Mouse (Mus musculus) kidney, postnatal 36 days (tissue): Measurements from ENCODE around the gene Olfr51.
"Not testable (repeated sequence)": the region's sequence is repeated elsewhere in the genome, so short reads cannot be mapped to it uniquely, and the experiment has no call there.

Source experiments
- DNase-seq, 2 experiments: peaks; one replicate each; pipeline ENCODE4 v3.0.0; 2021 to 2022; ENCODE audit warnings: mixed read lengths in 2 of 2

Olfr51 gene

GRCm38 (mm10) chr11:51003296-51003695 is at the start of gene Olfr51:
Olfr51 (plus strand) TSS chr11:51003596.
- DNase-seq: no peak

- DNase-seq: no peak
Observed at GRCm38 (mm10) chr11:50953665-50954064, 49.7 kb upstream of the Olfr51 start, which contains the start of gene Prop1. Prop1 (minus strand) TSS chr11:50953765.

GRCm38 (mm10) chr11:50964886-50965285 is 38.5 kb upstream of the Olfr51 start:
- peak in 1 of 2 experiments; percentile 40 for DNase-seq

DNA sequence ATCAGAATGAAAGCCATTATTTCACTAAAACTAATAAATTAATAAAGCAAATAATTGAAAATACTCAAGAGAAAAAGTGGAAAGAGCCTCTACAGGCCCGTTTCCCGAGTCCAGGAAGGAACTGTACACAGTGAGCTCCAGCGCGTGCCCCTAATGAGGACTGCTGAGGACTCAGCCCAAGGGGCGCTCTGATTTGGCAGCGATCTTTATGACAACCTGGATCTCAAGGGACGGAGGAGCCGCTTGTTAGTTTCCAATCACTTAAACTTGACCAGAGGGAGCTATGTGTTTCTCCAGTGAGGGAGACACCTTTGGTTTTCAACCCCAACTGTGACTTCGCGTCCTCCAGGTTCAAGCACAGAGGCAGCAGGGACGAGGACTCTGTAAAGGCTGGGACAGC is 37.2 kb upstream of the Olfr51 start, which contains the start of gene Olfr1378:
Olfr1378 (plus strand) TSS at position 301 of the 400 bp plus-strand sequence.
- no peak for DNase-seq

GRCm38 (mm10) chr11:50977216-50977615 is 26.2 kb upstream of the Olfr51 start:
- peak in 1 of 2 experiments; percentile 14 for DNase-seq

- no peak for DNase-seq
Observed at GRCm38 (mm10) chr11:50981667-50982066, 21.7 kb upstream of the Olfr51 start, which contains the start of gene Olfr1377. Olfr1377 (plus strand) TSS chr11:50981967.

DNA sequence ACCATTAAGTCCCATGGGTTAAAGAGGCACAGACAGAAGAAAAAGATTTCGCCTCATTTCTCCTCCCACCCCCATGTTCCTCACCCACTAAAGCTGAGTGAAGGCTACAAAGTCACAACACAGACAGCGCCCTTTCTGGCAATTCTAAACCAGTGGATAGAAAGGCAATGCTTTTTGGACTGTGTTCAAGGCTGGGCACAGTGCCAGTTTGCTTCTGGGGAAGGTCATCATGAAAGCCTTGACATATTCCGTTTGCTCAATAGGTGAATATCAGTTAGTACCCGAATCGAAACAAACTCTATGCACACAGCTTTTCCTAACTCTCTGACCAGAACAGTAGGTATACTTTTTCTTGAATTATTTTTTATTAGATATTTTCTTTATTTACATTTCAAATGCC is 8.4 kb downstream of the Olfr51 start:
- peak; percentile 45 to 64 for DNase-seq

GRCm38 (mm10) chr11:51013936-51014335 is 10.5 kb downstream of the Olfr51 start, which contains the start of gene Olfr54:
Olfr54 (plus strand) TSS chr11:51014236.
- DNase-seq: no peak

- no peak for DNase-seq
Observed at GRCm38 (mm10) chr11:51016341-51016740, 12.9 kb downstream of the Olfr51 start.

DNA sequence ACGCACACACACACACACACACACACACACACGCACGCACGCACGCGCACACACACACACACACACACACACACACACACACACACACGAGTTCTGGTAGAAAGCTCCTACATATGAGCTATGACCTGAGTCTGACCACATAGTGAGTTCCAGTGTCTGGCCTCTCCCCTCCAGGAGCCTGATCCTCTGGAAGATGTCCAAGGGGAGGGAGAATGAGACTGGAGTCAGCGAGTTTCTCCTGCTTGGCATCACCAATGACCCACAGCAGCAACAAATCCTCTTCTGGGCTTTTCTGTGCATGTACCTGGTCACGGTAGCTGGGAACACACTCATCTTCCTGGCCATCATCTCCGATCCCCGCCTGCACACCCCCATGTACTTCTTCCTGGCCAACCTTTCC is 23.4 kb downstream of the Olfr51 start:
- peak; percentile 29 to 60 for DNase-seq

- DNase-seq: peak; percentile 14 to 39
Observed at GRCm38 (mm10) chr11:51029381-51029780, 26.0 kb downstream of the Olfr51 start.

GRCm38 (mm10) chr11:51030225-51030624 is 26.8 kb downstream of the Olfr51 start:
- peak; percentile 9 to 34 for DNase-seq

GRCm38 (mm10) chr11:51032851-51033250 is 29.5 kb downstream of the Olfr51 start:
- DNase-seq: peak; percentile 29 to 39

- not testable (repeated sequence) for DNase-seq
Observed at GRCm38 (mm10) chr11:51034141-51034540, 30.7 kb downstream of the Olfr51 start.

- DNase-seq: peak in 1 of 2 experiments; percentile 57
Observed at GRCm38 (mm10) chr11:51035951-51036350, 32.6 kb downstream of the Olfr51 start.

DNA sequence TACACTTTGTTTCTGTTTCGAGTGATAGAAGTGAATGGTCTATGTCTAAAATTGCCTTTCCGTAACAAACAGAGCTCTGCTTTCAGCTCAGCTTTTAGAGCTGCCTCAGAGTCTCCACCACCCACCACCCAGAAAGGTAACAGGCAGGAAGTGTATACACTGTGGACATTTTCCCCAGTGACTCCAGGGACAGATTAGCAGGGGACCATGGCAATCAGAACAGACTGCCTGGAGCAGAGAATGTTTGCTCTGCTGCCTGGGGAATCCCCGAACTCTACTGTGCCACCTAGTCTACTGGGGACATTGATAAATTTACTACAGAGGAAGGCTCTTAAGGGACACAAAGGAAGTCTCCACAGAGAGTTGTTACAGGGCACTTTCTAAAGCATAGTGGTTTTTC is 41.4 kb downstream of the Olfr51 start:
- not testable (repeated sequence) for DNase-seq

DNA sequence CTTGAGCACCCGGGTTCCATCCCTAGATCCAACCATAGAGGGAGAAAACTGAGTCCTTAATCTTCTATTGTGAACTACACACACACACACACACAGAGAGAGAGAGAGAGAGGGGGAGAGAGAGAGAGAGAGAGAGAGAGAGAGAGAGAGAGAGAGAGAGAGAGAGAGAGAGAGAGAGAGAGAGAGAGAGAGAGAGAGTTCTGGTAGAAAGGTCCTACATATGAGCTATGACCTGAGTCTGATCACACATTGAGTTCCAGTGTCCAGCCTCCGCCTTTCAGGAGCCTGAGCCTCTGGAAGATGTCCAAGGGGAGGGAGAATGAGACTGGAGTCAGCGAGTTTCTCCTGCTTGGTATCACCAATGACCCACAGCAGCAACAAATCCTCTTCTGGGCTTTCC is 44.4 kb downstream of the Olfr51 start, which contains the start of gene Olfr1375:
Olfr1375 (plus strand) TSS at position 301 of the 400 bp plus-strand sequence.
- DNase-seq: peak; percentile 29 to 31

DNA sequence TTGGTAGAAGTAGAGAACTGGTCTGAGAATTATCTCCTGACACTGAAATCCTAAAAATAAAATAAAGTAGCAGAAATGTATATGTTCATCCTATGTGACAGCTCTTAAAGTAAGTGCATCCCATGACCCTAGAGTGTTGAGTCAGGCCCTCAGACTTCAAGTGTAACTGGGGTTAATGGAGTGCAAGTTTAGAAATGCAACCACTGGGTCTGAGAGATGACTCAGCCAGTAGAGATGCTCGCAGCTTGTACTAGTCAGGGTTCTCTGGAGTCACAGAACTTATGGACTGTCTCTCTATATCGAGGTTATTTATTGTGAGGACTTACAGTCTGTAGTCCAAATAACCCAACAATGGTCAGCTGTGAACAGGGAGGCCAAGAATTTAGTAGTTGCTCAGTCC is 48.3 kb downstream of the Olfr51 start:
- DNase-seq: no peak

DNA sequence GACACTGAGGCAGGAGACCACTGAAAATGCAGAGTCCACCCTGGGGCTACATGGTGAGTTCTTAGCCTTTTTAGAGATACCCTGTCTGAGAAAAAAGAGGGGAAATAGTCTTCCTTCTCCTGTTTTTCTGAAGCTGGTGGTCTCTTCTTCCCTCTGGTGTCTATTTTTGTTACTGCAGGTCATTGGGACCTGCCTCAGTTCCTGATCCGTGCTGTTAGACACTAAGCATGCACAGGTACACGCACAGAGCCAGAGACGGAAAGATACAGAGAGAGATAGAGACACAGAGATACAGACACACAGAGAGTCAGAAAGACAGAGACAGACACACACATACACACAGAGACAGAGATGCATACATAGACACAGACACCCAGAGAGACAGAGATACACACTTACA is 49.8 kb downstream of the Olfr51 start:
- DNase-seq: peak in 1 of 2 experiments; percentile 14

- peak; percentile 87 to 92 for DNase-seq
Observed at GRCm38 (mm10) chr11:51059151-51059571, 55.8 kb downstream of the Olfr51 start, which contains the start of gene Zfp354a. Zfp354a (plus strand) TSS chr11:51059257.
